Mouse (Mus musculus): ENCODE results near the gene Gnb1l. TPM values are rescaled to one million over a fixed set of nuclear protein-coding genes. Genes with fewer than 3 reads are reported as not detected.

The Gnb1l gene
- polyA plus RNA-seq, 1 experiment: 10.6 TPM

GRCm38 (mm10) chr16:18480933-18481485 lies 17.5 kb upstream of the Gnb1l start:
- TF ChIP-seq POLR2A (IDR thresholded peaks at IDR 0.05; ENCODE audit: low read depth, low read length): no peak
- no peak for TF ChIP-seq CTCF (IDR thresholded peaks at IDR 0.05; ENCODE audit: extremely low read depth, insufficient read length, insufficient replicate concordance, low read depth, low read length)

GRCm38 (mm10) chr16:18482431-18482830 lies 16.1 kb upstream of the Gnb1l start:
- WGBS: 95% methylated on average over 3 of the region's 3 CpGs
- H3K27ac ChIP-seq (ENCODE audit: insufficient read depth, low read depth, low read length): no peak overlapping the region
- TF ChIP-seq CTCF (IDR thresholded peaks at IDR 0.05; ENCODE audit: extremely low read depth, insufficient read length, insufficient replicate concordance, low read depth, low read length) (no peak), POLR2A (IDR thresholded peaks at IDR 0.05; ENCODE audit: low read depth, low read length) (no peak)
- H3K27me3 ChIP-seq (ENCODE audit: control insufficient read depth, insufficient read depth, low read length): no peaks in the 10 kb centered on the region
- H3K4me1 ChIP-seq (ENCODE audit: control insufficient read depth, insufficient read depth, insufficient read length, low read length): peaks cover 5% of the 10 kb centered on the region; the same call in 1 of the 2 replicates
- no peak overlapping the region for H3K4me3 ChIP-seq (ENCODE audit: low read depth, low read length)
- peaks cover 2% of the 10 kb centered on the region; the same call in 1 of the 2 replicates for H3K36me3 ChIP-seq (ENCODE audit: control insufficient read depth, insufficient read depth, low read length)

More at GRCm38 (mm10) chr16:18480933-18481485, 17.5 kb upstream of the Gnb1l start:
- Histone ChIP-seq H3K4me1 (ENCODE audit: control insufficient read depth, insufficient read depth, insufficient read length, low read length) (peaks cover 5% of the 10 kb centered on the region; the same call in 1 of the 2 replicates), H3K27ac (ENCODE audit: insufficient read depth, low read depth, low read length) (no peak overlapping the region), H3K27me3 (ENCODE audit: control insufficient read depth, insufficient read depth, low read length) (no peaks in the 10 kb centered on the region), H3K36me3 (ENCODE audit: control insufficient read depth, insufficient read depth, low read length) (peaks cover 2% of the 10 kb centered on the region; the same call in 1 of the 2 replicates), H3K4me3 (ENCODE audit: low read depth, low read length) (no peak overlapping the region)
- WGBS: 70% methylated on average over 4 of the region's 4 CpGs

GRCm38 (mm10) chr16:18483839-18484238 lies 14.7 kb upstream of the Gnb1l start:
- H3K27me3 ChIP-seq (ENCODE audit: control insufficient read depth, insufficient read depth, low read length): no peaks in the 10 kb centered on the region
- TF ChIP-seq POLR2A (IDR thresholded peaks at IDR 0.05; ENCODE audit: low read depth, low read length): no peak
- no peak overlapping the region for H3K27ac ChIP-seq (ENCODE audit: insufficient read depth, low read depth, low read length)
- no peak overlapping the region for H3K4me3 ChIP-seq (ENCODE audit: low read depth, low read length)
- H3K4me1 ChIP-seq (ENCODE audit: control insufficient read depth, insufficient read depth, insufficient read length, low read length): peaks cover 5% of the 10 kb centered on the region; the same call in 1 of the 2 replicates
- WGBS: 88% methylated on average over 5 of the region's 5 CpGs
- H3K36me3 ChIP-seq (ENCODE audit: control insufficient read depth, insufficient read depth, low read length): no peaks in the 10 kb centered on the region

- no peak overlapping the region for H3K27ac ChIP-seq (ENCODE audit: insufficient read depth, low read depth, low read length)
- TF ChIP-seq POLR2A (IDR thresholded peaks at IDR 0.05; ENCODE audit: low read depth, low read length): no peak
- H3K4me3 ChIP-seq (ENCODE audit: low read depth, low read length): no peak overlapping the region
- H3K36me3 ChIP-seq (ENCODE audit: control insufficient read depth, insufficient read depth, low read length): no peaks in the 10 kb centered on the region
- 61% methylated on average over 4 of the region's 4 CpGs for WGBS
- no peaks in the 10 kb centered on the region for H3K27me3 ChIP-seq (ENCODE audit: control insufficient read depth, insufficient read depth, low read length)
- peaks cover 5% of the 10 kb centered on the region; the same call in 1 of the 2 replicates for H3K4me1 ChIP-seq (ENCODE audit: control insufficient read depth, insufficient read depth, insufficient read length, low read length)
These were observed 14.1 kb upstream of the Gnb1l start for GRCm38 (mm10) chr16:18484386-18484785.

GRCm38 (mm10) chr16:18484794-18485435 lies 13.6 kb upstream of the Gnb1l start:
- 32% methylated on average over 5 of the region's 5 CpGs for WGBS
- H3K36me3 ChIP-seq (ENCODE audit: control insufficient read depth, insufficient read depth, low read length): no peaks in the 10 kb centered on the region
- H3K27me3 ChIP-seq (ENCODE audit: control insufficient read depth, insufficient read depth, low read length): no peaks in the 10 kb centered on the region
- no peak overlapping the region for H3K4me3 ChIP-seq (ENCODE audit: low read depth, low read length)
- TF ChIP-seq POLR2A (IDR thresholded peaks at IDR 0.05; ENCODE audit: low read depth, low read length): no peak
- no peak for TF ChIP-seq CTCF (IDR thresholded peaks at IDR 0.05; ENCODE audit: extremely low read depth, insufficient read length, insufficient replicate concordance, low read depth, low read length)
- 0 out of 2 replicates have a peak, but pooled peaks cover under 1% of the 10 kb centered on the region for H3K4me1 ChIP-seq (ENCODE audit: control insufficient read depth, insufficient read depth, insufficient read length, low read length)
- H3K27ac ChIP-seq (ENCODE audit: insufficient read depth, low read depth, low read length): no peak overlapping the region

GRCm38 (mm10) chr16:18486126-18486525 lies 12.4 kb upstream of the Gnb1l start:
- no peaks in the 10 kb centered on the region for H3K36me3 ChIP-seq (ENCODE audit: control insufficient read depth, insufficient read depth, low read length)
- no peak overlapping the region for H3K27ac ChIP-seq (ENCODE audit: insufficient read depth, low read depth, low read length)
- no peaks in the 10 kb centered on the region for H3K4me1 ChIP-seq (ENCODE audit: control insufficient read depth, insufficient read depth, insufficient read length, low read length)
- WGBS: 93% methylated on average over 2 of the region's 2 CpGs
- H3K4me3 ChIP-seq (ENCODE audit: low read depth, low read length): no peak overlapping the region
- TF ChIP-seq CTCF (IDR thresholded peaks at IDR 0.05; ENCODE audit: extremely low read depth, insufficient read length, insufficient replicate concordance, low read depth, low read length) (no peak), POLR2A (IDR thresholded peaks at IDR 0.05; ENCODE audit: low read depth, low read length) (no peak)
- no peaks in the 10 kb centered on the region for H3K27me3 ChIP-seq (ENCODE audit: control insufficient read depth, insufficient read depth, low read length)

GRCm38 (mm10) chr16:18490281-18490680 lies 8.2 kb upstream of the Gnb1l start:
- Histone ChIP-seq H3K4me3 (ENCODE audit: low read depth, low read length) (no peak overlapping the region), H3K4me1 (ENCODE audit: control insufficient read depth, insufficient read depth, insufficient read length, low read length) (no peaks in the 10 kb centered on the region), H3K27me3 (ENCODE audit: control insufficient read depth, insufficient read depth, low read length) (no peaks in the 10 kb centered on the region), H3K27ac (ENCODE audit: insufficient read depth, low read depth, low read length) (no peak overlapping the region), H3K36me3 (ENCODE audit: control insufficient read depth, insufficient read depth, low read length) (no peaks in the 10 kb centered on the region)
- TF ChIP-seq CTCF (IDR thresholded peaks at IDR 0.05; ENCODE audit: extremely low read depth, insufficient read length, insufficient replicate concordance, low read depth, low read length) (no peak), POLR2A (IDR thresholded peaks at IDR 0.05; ENCODE audit: low read depth, low read length) (no peak)
- WGBS: 98% methylated on average over 3 of the region's 3 CpGs
